Mouse (Mus musculus) lung, embryonic 16.5 days (tissue): ENCODE results near the gene Tlr9. TPM values are rescaled to one million over a fixed set of nuclear protein-coding genes. Genes with fewer than 3 reads are reported as not detected.
A peak's percentile ranks its signal among the peaks of the same experiment; 100 is the strongest.

ENCODE experiments used
- ATAC-seq: fragments of 200-750 bp; cut with Nextera tagmentation; 2 replicates; pipeline ENCODE4 v1.8.0; 2017; ENCODE audit warnings: low read depth, mild to moderate bottlenecking, moderate library complexity
- H3K27ac ChIP-seq: fragments of 300-500 bp; sonication (generic); 2 replicates; pipeline ENCODE4 v1.5.1; 2014; ENCODE audit warnings: mild to moderate bottlenecking, control low read depth, low read length
- H3K27me3 ChIP-seq: fragments of 300-500 bp; sonication (generic); 2 replicates; pipeline ENCODE4 v1.6.1; 2014; ENCODE audit warnings: low read depth, low read length, mixed read lengths; ENCODE audit not compliant: control insufficient read depth, insufficient read depth
- H3K36me3 ChIP-seq: fragments of 300-500 bp; sonication (generic); 2 replicates; pipeline ENCODE4 v1.6.1; 2014; ENCODE audit warnings: low read length; ENCODE audit not compliant: control insufficient read depth, insufficient read depth
- H3K4me1 ChIP-seq: fragments of 300-500 bp; sonication (generic); replicated peaks from 2 replicates; pipeline ENCODE4 v1.6.1; 2014; ENCODE audit warnings: low read length, mixed read lengths; ENCODE audit not compliant: control insufficient read depth, insufficient read depth
- H3K4me2 ChIP-seq: fragments of 300-500 bp; sonication (generic); 2 replicates; pipeline ENCODE4 v1.6.1; 2014; ENCODE audit warnings: low read depth, low read length, control low read depth
- H3K4me3 ChIP-seq: fragments of 300-500 bp; sonication (generic); 2 replicates; pipeline ENCODE4 v1.5.1; 2014; ENCODE audit warnings: mild to moderate bottlenecking, low read length, control low read depth
- H3K9ac ChIP-seq: fragments of 300-500 bp; sonication (generic); 2 replicates; pipeline ENCODE4 v1.6.1; 2014; ENCODE audit warnings: low read length, control low read depth
- H3K9me3 ChIP-seq: fragments of 300-500 bp; sonication (generic); 2 replicates; pipeline ENCODE4 v1.6.1; 2016; ENCODE audit warnings: low read length; ENCODE audit not compliant: control insufficient read depth
- WGBS: fragments of 180-500 bp; shearing (Covaris S2); extraction: QIAGEN DNeasy Blood & Tissue Kit; methylation state at CpG from one replicate; pipeline ENCODE4 v1.1.7; 2014; 5-methylcytosine and 5-hydroxymethylcytosine counted together
- polyA plus RNA-seq: library from polyadenylated mRNA; unstranded; fragments of >200 nt; fragmentation: Nextera tagmentation; extraction: Ambion mirVana; gene quantifications from 2 replicates; pipeline ENCODE4 v1.2.1, GENCODE M21; 2015

The Tlr9 gene
- polyA plus RNA-seq, 1 experiment from 2014 or later = not detected

GRCm38 (mm10) chr9:106236818-106237211 lies 14.4 kb downstream of the Tlr9 start:
- Histone ChIP-seq H3K27ac (no peak overlapping the region), H3K36me3 (peaks cover 75% of the 10 kb centered on the region), H3K9ac (no peak overlapping the region)

DNA sequence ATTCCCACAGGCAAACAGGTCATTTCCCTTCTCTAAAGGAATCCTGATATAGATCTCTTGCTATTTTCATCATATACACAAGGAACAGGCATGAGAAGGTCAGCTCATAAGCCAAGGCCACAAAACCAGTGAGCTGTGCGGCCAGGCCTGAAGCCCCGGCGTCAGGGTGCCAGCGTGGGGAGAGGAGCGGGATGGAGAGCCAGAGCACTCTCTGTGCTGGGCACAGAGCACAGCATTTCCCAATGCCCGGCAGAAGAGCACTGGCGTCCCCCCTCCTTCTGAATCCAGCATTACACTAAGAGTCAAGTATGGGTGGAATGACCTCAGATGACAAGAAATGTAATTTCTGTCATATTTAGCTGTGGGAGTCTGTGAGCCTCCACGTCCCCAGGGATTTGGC lies 15.0 kb downstream of the Tlr9 start:
- no peaks in the 10 kb centered on the region for H3K9me3 ChIP-seq
- ATAC-seq = no peak
- no peaks in the 10 kb centered on the region for H3K27me3 ChIP-seq
- no peak overlapping the region for H3K9ac ChIP-seq
- 85% methylated on average over 8 of the region's 8 CpGs for WGBS
- no peak overlapping the region for H3K27ac ChIP-seq
- no peak overlapping the region for H3K4me2 ChIP-seq
- no peak overlapping the region for H3K4me3 ChIP-seq
- peaks cover 74% of the 10 kb centered on the region for H3K36me3 ChIP-seq
- no peaks in the 10 kb centered on the region for H3K4me1 ChIP-seq

More at GRCm38 (mm10) chr9:106236818-106237211, 14.4 kb downstream of the Tlr9 start:
- Histone ChIP-seq H3K4me2 (no peak overlapping the region), H3K4me3 (no peak overlapping the region), H3K27me3 (no peaks in the 10 kb centered on the region), H3K4me1 (no peaks in the 10 kb centered on the region), H3K9me3 (no peaks in the 10 kb centered on the region)
- ATAC-seq = no peak
- WGBS = 51% methylated on average over 3 of the region's 3 CpGs

DNA sequence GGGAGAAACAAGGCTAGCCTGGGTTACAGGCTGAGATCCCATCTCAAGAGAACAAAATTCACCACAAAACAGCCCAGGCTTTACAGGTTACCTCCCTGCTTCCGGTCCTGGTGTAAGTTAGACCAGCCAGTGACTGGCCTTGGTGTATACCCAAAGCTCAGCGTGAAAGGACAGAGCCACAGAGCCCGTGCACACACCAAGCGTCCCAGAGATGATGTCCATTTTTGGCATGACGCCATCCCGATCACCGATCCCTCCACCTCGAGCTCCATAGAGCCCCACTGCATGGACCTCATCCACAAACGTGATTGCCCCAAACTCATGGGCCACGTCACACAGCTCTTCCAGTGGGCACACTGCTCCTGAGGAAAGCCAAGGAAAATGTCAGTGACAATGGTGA lies 15.5 kb downstream of the Tlr9 start:
- H3K27ac ChIP-seq = no peak overlapping the region
- 90% methylated on average over 10 of the region's 10 CpGs for WGBS
- no peak for ATAC-seq

GRCm38 (mm10) chr9:106241541-106242164 lies 19.3 kb downstream of the Tlr9 start:
- WGBS = 87% methylated on average over 10 of the region's 10 CpGs
- no peak for ATAC-seq
- H3K4me3 ChIP-seq = no peak overlapping the region
- H3K27ac ChIP-seq = no peak overlapping the region
- peaks cover 3% of the 10 kb centered on the region for H3K4me1 ChIP-seq
- H3K9ac ChIP-seq = no peak overlapping the region
- no peaks in the 10 kb centered on the region for H3K9me3 ChIP-seq
- peaks cover 50% of the 10 kb centered on the region for H3K36me3 ChIP-seq
- no peak overlapping the region for H3K4me2 ChIP-seq
- no peaks in the 10 kb centered on the region for H3K27me3 ChIP-seq

More for the DNA sequence above, 15.5 kb downstream of the Tlr9 start:
- Histone ChIP-seq H3K9ac (no peak overlapping the region), H3K4me1 (no peaks in the 10 kb centered on the region; the same call in 1 of the 2 replicates), H3K27me3 (no peaks in the 10 kb centered on the region), H3K9me3 (no peaks in the 10 kb centered on the region), H3K4me2 (no peak overlapping the region), H3K4me3 (no peak overlapping the region), H3K36me3 (peaks cover 71% of the 10 kb centered on the region)

- Histone ChIP-seq H3K27ac (peak overlapping the region; percentile 65), H3K9ac (no peak overlapping the region), H3K36me3 (peaks cover 41% of the 10 kb centered on the region), H3K4me3 (no peak overlapping the region), H3K27me3 (no peaks in the 10 kb centered on the region), H3K4me1 (peaks cover 8% of the 10 kb centered on the region), H3K9me3 (no peaks in the 10 kb centered on the region), H3K4me2 (0 out of 2 replicates have a peak overlapping the region, but pooled peaks have one; percentile 0)
- WGBS = 58% methylated on average over 19 of the region's 19 CpGs
- peak; percentile 29; the same call in 1 of the 2 replicates for ATAC-seq
Measured at GRCm38 (mm10) chr9:106242813-106243488, 20.6 kb downstream of the Tlr9 start.

DNA sequence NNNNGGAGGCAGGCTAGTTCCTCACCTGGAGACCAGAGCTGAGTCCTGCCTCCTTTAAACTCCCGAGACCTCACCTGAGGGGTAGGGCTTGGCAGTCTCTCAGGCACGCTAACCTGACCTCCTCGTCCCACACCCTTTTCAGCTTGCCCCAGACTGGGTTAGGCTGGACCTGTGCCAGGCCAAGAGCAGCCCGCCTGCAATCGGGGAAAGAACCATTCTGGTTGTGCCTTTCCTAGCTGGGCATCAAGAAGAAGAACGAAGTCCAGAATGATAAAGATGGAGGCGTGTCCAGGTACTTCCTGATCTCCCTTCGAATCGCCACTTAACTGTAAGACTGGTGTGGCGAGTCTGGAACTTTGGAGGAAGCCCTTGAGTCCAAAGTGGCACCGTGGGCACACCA lies 27.2 kb downstream of the Tlr9 start:
- Histone ChIP-seq H3K36me3 (peaks cover 7% of the 10 kb centered on the region; the same call in 1 of the 2 replicates), H3K4me1 (peaks cover 29% of the 10 kb centered on the region), H3K9me3 (no peaks in the 10 kb centered on the region), H3K9ac (0 out of 2 replicates have a peak overlapping the region, but pooled peaks have one; percentile 2), H3K4me2 (no peak overlapping the region), H3K27me3 (no peaks in the 10 kb centered on the region), H3K27ac (peak overlapping the region; percentile 78), H3K4me3 (no peak overlapping the region)
- WGBS = 56% methylated on average over 11 of the region's 11 CpGs
- ATAC-seq = peak; percentile 19; the same call in 1 of the 2 replicates

DNA sequence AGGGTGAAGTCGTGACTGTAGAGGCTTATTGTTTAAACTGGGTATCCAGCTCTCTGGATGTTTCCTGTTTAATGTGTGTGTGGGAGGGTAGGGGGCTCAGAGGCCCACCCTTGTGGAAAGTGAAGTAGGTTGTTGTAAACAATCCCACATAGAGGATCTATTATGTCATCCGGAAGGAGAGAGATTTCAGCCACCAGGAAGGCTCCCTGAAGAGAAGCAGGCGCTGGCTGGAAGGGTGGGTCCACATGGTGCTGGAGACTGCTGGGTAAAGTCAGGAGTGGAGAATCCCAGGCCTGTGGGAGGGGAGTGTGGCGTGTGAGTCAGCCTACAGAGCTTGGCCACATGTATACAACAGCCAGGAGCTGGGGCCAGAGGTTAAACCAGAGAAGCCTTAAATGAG lies 27.8 kb downstream of the Tlr9 start:
- no peaks in the 10 kb centered on the region for H3K27me3 ChIP-seq
- peak overlapping the region; percentile 78 for H3K27ac ChIP-seq
- no peak overlapping the region for H3K4me2 ChIP-seq
- H3K36me3 ChIP-seq = peaks cover 3% of the 10 kb centered on the region; the same call in 1 of the 2 replicates
- no peak overlapping the region for H3K4me3 ChIP-seq
- no peak overlapping the region for H3K9ac ChIP-seq
- no peaks in the 10 kb centered on the region for H3K9me3 ChIP-seq
- ATAC-seq = peak; percentile 77
- H3K4me1 ChIP-seq = peaks cover 29% of the 10 kb centered on the region
- WGBS = 15% methylated on average over 4 of the region's 4 CpGs

- WGBS = 51% methylated on average over 8 of the region's 8 CpGs
Measured at GRCm38 (mm10) chr9:106251066-106251465, 28.7 kb downstream of the Tlr9 start.

DNA sequence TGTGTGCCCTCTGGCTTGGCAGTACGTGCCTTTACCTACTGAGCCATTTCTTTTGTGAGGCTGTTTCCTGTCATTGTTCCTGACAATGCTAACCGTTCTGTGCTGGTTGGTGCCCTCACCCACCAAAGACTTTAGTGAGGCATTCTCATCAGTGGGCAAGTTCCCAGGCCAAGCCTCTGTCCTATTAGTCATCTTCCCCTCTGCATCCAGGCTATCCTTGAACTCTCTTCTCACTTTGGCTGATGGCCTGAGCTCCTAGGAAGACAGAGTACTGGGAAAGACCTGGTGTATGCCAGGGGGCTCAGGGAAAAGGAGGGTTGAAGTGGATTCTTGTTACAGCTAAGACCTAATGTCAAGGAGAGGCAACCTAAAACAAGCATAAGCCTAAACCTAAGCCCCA lies 31.6 kb downstream of the Tlr9 start:
- no peak overlapping the region for H3K4me2 ChIP-seq
- no peaks in the 10 kb centered on the region for H3K9me3 ChIP-seq
- H3K36me3 ChIP-seq = no peaks in the 10 kb centered on the region
- peaks cover 14% of the 10 kb centered on the region for H3K4me1 ChIP-seq
- no peaks in the 10 kb centered on the region for H3K27me3 ChIP-seq
- no peak overlapping the region for H3K4me3 ChIP-seq
- 54% methylated on average over 2 of the region's 2 CpGs for WGBS
- ATAC-seq = no peak
- no peak overlapping the region for H3K9ac ChIP-seq
- 0 out of 2 replicates have a peak overlapping the region, but pooled peaks have one; percentile 28 for H3K27ac ChIP-seq

More at GRCm38 (mm10) chr9:106251066-106251465, 28.7 kb downstream of the Tlr9 start:
- no peak for ATAC-seq
- Histone ChIP-seq H3K4me1 (peaks cover 29% of the 10 kb centered on the region), H3K4me2 (no peak overlapping the region), H3K27ac (peak overlapping the region; percentile 78), H3K9ac (no peak overlapping the region), H3K36me3 (no peaks in the 10 kb centered on the region), H3K9me3 (no peaks in the 10 kb centered on the region), H3K4me3 (no peak overlapping the region), H3K27me3 (no peaks in the 10 kb centered on the region)
